Mouse (Mus musculus): ENCODE data around the gene Nepro.

DNA sequence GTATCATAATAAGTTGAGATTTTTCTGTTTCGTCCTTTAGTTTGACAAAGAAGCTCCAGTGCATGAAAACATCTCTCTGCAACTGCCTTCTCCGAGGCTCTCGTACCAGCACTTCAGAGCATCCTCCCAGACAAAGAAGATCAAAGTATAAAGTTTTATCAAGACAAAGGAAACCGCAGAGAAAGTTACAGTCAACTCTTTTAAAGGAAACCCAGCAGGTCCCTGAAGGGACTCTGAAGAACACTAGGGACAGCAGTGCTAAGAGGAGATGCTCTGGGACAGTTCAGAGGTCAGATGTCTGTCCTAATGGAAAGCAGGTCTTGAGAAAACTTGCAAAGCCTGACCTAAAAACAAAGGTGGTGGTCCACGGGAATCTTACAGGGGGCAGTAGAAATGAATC lies 11.6 kb downstream of the Nepro start:
- no peak for TF ChIP-seq CTCF (IDR thresholded peaks at IDR 0.05; ENCODE audit: borderline replicate concordance, insufficient read depth, low read length)
- no peak for TF ChIP-seq POLR2A (IDR thresholded peaks at IDR 0.05; ENCODE audit: low read depth, low read length)
